Mouse (Mus musculus) bone marrow, adult 2 months (tissue): ENCODE results near the gene Spef1. TPM values are rescaled to one million over a fixed set of nuclear protein-coding genes. Genes with fewer than 3 reads are reported as not detected.

Experiments used
- H3K27ac ChIP-seq: fragments of 200-500 bp; 2 replicates; pipeline ENCODE4 v1.5.1; 2012; ENCODE audit warnings: low read depth, mild to moderate bottlenecking, control low read depth, inconsistent platforms, low read length; ENCODE audit not compliant: control insufficient read depth, poor library complexity, insufficient read depth
- H3K4me1 ChIP-seq: fragments of 200-500 bp; 2 replicates; pipeline ENCODE4 v1.6.1; 2011; ENCODE audit warnings: low read length; ENCODE audit not compliant: control insufficient read depth, insufficient read depth
- H3K4me3 ChIP-seq: fragments of 200-500 bp; replicated peaks from 2 replicates; pipeline ENCODE3; 2011; ENCODE audit warnings: mild to moderate bottlenecking, low read depth, low read length, control low read depth; ENCODE audit not compliant: control insufficient read depth
- CTCF ChIP-seq: fragments of 200-500 bp; IDR thresholded peaks from 2 replicates; pipeline ENCODE4 v1.5.1; 2011; ENCODE audit warnings: low read length, control low read depth; ENCODE audit not compliant: control insufficient read depth, insufficient read depth
- POLR2A ChIP-seq: fragments of 200-500 bp; IDR thresholded peaks from 2 replicates; pipeline ENCODE4 v1.6.1; 2011; ENCODE audit warnings: low read depth, mild to moderate bottlenecking, control low read depth, low read length, borderline replicate concordance; ENCODE audit not compliant: control insufficient read depth
- WGBS: fragments of 180-500 bp; shearing (Covaris S2); methylation state at CpG from one replicate; pipeline ENCODE4 v1.1.7; 2018; 5-methylcytosine and 5-hydroxymethylcytosine counted together
- polyA plus RNA-seq: library from polyadenylated mRNA; stranded (reverse); fragments of >200 nt; gene quantifications from 2 replicates; pipeline ENCODE4 v1.2.4, GENCODE M21; 2011; ENCODE audit warnings: low replicate concordance; ENCODE audit not compliant: missing spikeins, insufficient read depth, insufficient read length

Spef1 gene
- polyA plus RNA-seq, 1 experiment: 12.5 TPM

DNA sequence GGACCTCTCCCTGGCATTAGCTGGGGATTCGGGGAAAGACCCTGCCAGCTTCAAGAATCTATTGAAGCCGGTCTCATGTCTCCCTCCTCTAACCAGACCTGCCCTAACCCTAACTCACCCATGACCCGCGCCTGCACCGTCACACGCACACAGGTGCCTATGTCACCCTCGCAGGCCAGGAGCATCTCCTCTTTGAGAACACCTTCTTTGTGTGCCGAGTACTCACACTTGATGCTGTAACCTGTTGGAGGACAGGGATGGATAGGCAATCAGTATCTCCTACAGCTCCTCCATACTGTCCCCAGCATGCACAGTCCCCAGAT is 40.1 kb downstream of the Spef1 start:
- TF ChIP-seq CTCF: no peak
- TF ChIP-seq POLR2A: no peak
- Histone ChIP-seq H3K4me1 (no peaks in the 10 kb centered on the region; the same call in 1 of the 2 replicates), H3K4me3 (no peak overlapping the region), H3K27ac (no peak overlapping the region)
- 92% methylated on average over 8 of the region's 8 CpGs for WGBS

DNA sequence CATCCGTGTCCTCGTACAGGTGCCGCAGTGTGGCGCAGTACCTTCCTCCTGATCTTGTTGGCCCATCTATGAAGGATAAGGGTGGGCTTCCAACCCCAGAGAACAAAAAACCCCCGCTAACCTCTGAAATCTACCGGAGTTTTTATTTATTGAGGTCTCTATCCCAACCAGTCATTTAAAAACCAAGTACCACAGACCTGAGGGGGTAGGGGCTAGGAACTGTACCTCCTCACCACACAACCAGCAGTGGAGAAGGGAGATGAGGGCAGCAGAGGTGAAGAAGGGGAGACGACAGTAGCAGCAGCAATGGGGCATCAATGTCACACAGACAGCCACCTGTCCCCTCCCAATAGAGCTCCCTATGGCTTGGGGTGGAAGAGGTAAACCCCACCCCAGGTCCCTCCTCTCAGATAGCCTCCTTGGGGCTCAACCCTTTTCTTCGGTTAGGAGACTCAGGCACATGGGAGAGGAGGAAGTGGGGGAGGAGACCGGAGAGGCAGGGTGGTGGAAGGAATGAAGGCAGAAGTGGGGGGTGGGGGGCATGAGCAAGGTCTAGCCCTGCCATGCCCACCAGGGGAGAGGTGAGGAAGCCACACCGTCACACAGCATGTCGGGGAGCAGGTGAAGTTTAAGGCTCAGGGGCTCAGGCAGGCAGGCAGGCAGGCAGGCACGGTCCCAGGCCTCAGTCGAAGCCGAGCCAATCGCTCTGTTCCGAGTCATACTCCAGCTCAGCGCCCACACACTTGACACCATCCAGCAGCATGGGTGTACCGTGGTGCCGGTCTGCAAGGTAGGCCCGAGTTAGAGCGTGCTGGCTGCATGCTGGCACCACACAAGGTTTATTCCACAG is 40.7 kb downstream of the Spef1 start:
- H3K27ac ChIP-seq: no peak overlapping the region
- WGBS: 77% methylated on average over 21 of the region's 21 CpGs
- TF ChIP-seq POLR2A (no peak), CTCF (no peak)
- no peak overlapping the region for H3K4me3 ChIP-seq
- H3K4me1 ChIP-seq: no peaks in the 10 kb centered on the region; the same call in 1 of the 2 replicates

DNA sequence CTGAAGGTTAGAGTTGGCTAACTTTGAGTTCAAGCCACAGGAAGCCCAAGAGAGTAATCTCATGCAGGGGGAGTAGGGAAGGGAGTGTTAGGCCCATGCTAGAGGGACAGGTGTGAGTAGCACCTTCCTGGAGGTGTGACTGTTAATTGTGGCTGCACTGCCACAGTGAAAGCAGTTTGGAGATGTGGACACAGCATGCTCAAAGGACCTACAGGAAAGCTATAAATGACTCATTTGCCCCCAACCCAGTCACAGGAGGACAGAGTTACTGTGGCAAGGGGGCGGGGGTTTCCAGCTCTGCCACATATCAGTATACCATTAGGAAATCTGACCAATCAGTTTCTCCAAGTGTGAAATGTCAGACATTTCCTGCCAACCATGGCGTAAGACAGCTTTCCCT is 41.5 kb downstream of the Spef1 start:
- H3K4me1 ChIP-seq: no peaks in the 10 kb centered on the region; the same call in 1 of the 2 replicates

DNA sequence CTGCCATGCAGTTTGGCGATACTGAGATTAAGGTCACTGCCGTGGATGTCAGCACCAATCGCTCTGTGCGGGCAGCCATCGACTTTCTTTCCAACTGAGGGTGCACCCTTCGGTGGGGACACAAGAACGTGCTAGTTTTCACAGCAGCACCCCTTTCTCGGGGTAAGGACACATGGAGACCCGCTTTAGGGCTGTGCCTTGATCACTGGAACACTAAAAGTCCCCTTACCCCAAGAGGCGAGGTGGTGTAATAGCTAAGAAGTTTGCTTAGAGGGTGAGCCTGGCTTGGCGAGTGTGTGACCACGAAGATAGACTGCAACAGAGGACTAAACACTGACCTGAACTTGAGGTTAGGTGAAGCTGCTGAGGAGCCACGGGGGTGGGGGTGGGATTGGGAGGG is 42.0 kb downstream of the Spef1 start:
- H3K4me1 ChIP-seq: no peaks in the 10 kb centered on the region; the same call in 1 of the 2 replicates
- WGBS: 84% methylated on average over 13 of the region's 13 CpGs
- H3K4me3 ChIP-seq: no peak overlapping the region
- TF ChIP-seq CTCF (no peak), POLR2A (no peak)
- no peak overlapping the region for H3K27ac ChIP-seq

More for the DNA sequence above, 41.5 kb downstream of the Spef1 start:
- Histone ChIP-seq H3K4me3 (no peak overlapping the region), H3K27ac (no peak overlapping the region)
- TF ChIP-seq CTCF: no peak
- TF ChIP-seq POLR2A: no peak
- 62% methylated on average over 2 of the region's 2 CpGs for WGBS

DNA sequence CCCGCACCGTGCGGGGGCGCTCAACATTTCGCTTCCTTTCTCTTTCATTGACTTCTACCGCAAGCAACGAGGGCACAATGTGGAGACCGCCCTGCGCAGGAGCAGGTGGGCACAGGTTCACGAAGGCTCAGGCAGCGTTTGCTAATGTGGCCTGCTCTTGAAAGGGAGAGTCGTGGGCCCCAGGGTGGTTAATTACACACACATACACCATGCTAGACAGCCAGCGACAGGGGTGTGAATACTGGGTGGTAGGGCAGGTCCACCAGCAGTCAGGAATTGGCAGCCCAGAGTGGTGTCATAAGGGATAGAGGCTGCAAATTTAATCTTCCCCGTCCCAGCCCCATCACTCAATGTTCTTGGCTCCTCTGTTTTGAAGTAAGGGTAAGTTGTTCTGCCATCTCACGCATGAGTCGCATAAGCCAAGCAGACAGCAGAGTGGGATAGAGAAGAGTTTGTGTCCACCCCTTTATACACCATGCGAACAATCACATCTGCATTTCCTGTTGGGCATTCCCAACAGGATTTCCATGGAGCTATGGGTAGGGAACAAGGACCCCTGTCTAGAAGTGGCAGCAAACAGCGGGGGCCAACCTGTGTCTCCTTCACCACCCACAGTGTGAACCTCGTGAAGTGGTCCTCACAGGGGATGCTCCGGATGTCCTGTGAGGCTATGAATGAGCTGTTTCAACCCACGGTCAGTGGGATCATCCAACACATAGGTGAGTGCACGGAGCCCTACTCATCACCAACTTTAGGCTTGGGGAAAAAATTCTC is 43.9 kb downstream of the Spef1 start:
- Histone ChIP-seq H3K4me1 (no peaks in the 10 kb centered on the region; the same call in 1 of the 2 replicates), H3K4me3 (no peak overlapping the region), H3K27ac (no peak overlapping the region)
- TF ChIP-seq POLR2A: no peak
- TF ChIP-seq CTCF: no peak
- 90% methylated on average over 22 of the region's 22 CpGs for WGBS

DNA sequence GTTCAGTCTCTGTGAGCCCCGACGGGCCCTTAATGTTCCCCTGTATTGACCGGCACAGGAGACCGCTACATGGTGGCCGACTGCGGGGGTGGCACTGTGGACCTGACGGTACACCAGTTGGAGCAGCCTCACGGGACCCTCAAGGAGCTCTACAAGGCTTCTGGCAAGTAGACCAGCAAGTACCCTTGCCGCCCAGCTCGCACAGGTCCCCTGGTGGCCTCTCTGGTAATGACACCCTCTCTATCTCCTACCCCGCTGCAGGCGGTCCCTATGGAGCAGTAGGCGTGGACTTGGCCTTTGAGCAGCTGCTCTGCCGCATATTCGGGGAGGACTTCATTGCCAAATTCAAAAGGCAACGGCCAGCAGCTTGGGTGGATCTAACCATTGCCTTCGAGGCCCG is 44.5 kb downstream of the Spef1 start:
- no peak overlapping the region for H3K4me3 ChIP-seq
- 53% methylated on average over 18 of the region's 18 CpGs for WGBS
- TF ChIP-seq POLR2A (no peak), CTCF (peak; percentile 76)
- no peak overlapping the region for H3K27ac ChIP-seq
- no peaks in the 10 kb centered on the region; the same call in 1 of the 2 replicates for H3K4me1 ChIP-seq

DNA sequence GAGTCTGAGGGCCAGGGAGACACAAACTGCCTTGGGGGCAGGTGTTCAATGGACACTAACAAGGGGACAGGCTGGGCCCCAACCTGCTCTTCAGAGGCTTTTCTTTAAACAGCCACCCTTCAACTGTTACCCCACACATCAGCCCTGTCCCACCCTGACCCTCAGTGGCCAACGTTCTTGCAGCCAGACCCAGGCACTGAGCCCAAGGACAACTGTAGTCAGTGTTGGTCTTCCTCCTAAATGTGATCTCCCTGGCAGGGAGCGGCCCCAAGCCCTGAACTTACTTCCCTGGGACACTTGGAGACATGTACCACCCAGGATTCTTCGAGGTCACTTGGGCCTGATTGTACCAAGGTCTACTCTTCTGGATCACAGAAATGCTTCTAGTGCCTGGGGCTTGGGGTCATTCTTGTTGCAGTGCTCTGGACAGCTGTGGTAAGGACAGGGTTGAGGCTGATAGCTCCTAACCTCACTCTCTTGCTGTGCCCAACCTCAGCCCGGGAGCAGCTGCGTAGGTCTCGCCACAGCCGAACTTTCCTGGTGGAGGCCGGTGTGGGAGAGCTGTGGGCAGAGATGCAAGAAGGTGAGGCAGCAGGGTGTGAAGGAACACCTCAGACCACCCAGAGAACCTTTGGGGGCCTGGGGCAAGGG is 45.6 kb downstream of the Spef1 start:
- Histone ChIP-seq H3K4me3 (no peak overlapping the region), H3K4me1 (peaks cover 2% of the 10 kb centered on the region; the same call in 1 of the 2 replicates), H3K27ac (no peak overlapping the region)
- TF ChIP-seq CTCF (no peak), POLR2A (no peak)
- 92% methylated on average over 8 of the region's 8 CpGs for WGBS

DNA sequence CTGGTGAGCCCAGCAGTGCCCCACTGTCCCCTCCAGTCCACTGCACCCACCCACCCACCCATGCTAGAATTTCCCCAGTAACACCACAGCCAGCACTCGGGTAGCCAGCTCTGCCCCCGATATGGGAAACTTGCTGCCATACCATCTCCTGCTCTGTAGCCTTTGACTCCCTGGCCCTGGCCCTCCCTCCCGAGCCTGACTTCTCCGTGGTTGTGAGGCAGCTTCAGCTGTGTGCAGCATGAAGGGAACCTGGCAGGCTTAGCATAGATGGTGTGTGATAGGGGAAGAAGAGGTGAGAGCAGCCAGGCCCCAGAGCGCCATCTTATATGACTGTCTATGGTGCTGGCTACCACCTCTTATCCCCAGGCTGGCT is 46.6 kb downstream of the Spef1 start:
- no peak overlapping the region for H3K4me3 ChIP-seq
- peaks cover 2% of the 10 kb centered on the region; the same call in 1 of the 2 replicates for H3K4me1 ChIP-seq
- TF ChIP-seq POLR2A (no peak), CTCF (no peak)
- 81% methylated on average over 5 of the region's 5 CpGs for WGBS
- no peak overlapping the region for H3K27ac ChIP-seq
